Mouse (Mus musculus) olfactory bulb, adult 2 months (tissue): Measurements from ENCODE around the gene Socs1. TPM values are rescaled to one million over a fixed set of nuclear protein-coding genes. Genes with fewer than 3 reads are reported as not detected.

ENCODE experiments used
- H3K27ac ChIP-seq: fragments of 200-500 bp; 2 replicates; pipeline ENCODE4 v1.5.1; 2012; ENCODE audit warnings: low read depth, low read length; ENCODE audit not compliant: insufficient read depth
- H3K4me1 ChIP-seq: fragments of 200-500 bp; 2 replicates; pipeline ENCODE4 v1.6.1; 2012; ENCODE audit warnings: low read length; ENCODE audit not compliant: control insufficient read depth, insufficient read depth
- H3K4me3 ChIP-seq: fragments of 200-500 bp; 2 replicates; pipeline ENCODE4 v1.5.1; 2012; ENCODE audit warnings: mild to moderate bottlenecking, low read depth, low read length, moderate library complexity; ENCODE audit not compliant: insufficient read depth
- CTCF ChIP-seq: fragments of 200-500 bp; IDR thresholded peaks from 2 replicates; pipeline ENCODE4 v1.5.1; 2012; ENCODE audit warnings: low read depth, mild to moderate bottlenecking, low read length, moderate library complexity; ENCODE audit not compliant: insufficient read depth
- POLR2A ChIP-seq: fragments of 200-500 bp; IDR thresholded peaks from 2 replicates; pipeline ENCODE4 v1.6.1; 2012; ENCODE audit warnings: mild to moderate bottlenecking, low read depth, low read length, moderate library complexity; ENCODE audit not compliant: insufficient read depth
- WGBS: fragments of 180-500 bp; shearing (Covaris S2); methylation state at CpG from one replicate; pipeline ENCODE4 v1.1.7; 2018; 5-methylcytosine and 5-hydroxymethylcytosine counted together
- polyA plus RNA-seq: library from polyadenylated mRNA; stranded (reverse); fragments of >200 nt; gene quantifications from 2 replicates; pipeline ENCODE4 v1.2.4, GENCODE M21; 2012; ENCODE audit warnings: low replicate concordance; ENCODE audit not compliant: missing spikeins, insufficient read depth, insufficient read length

The Socs1 gene
- polyA plus RNA-seq, 1 experiment, result not detected

- Histone ChIP-seq H3K4me1 (peaks cover 7% of the 10 kb centered on the region), H3K27ac (no peak overlapping the region), H3K4me3 (no peak overlapping the region)
- 60% methylated on average over 4 of the region's 4 CpGs for WGBS
- TF ChIP-seq CTCF (no peak), POLR2A (no peak)
Measured at GRCm38 (mm10) chr16:10770531-10771325, 14.6 kb downstream of the Socs1 start.

GRCm38 (mm10) chr16:10769661-10770060 is 15.7 kb downstream of the Socs1 start:
- TF ChIP-seq POLR2A (no peak), CTCF (no peak)
- no peak overlapping the region for H3K4me3 ChIP-seq
- WGBS, result 49% methylated on average over 2 of the region's 2 CpGs
- H3K4me1 ChIP-seq, result peaks cover 7% of the 10 kb centered on the region
- no peak overlapping the region for H3K27ac ChIP-seq

GRCm38 (mm10) chr16:10768821-10769220 is 16.5 kb downstream of the Socs1 start:
- 76% methylated on average over 9 of the region's 9 CpGs for WGBS
- TF ChIP-seq POLR2A (no peak), CTCF (no peak)

GRCm38 (mm10) chr16:10767158-10767557 is 18.2 kb downstream of the Socs1 start:
- TF ChIP-seq CTCF (no peak), POLR2A (no peak)
- Histone ChIP-seq H3K4me3 (no peak overlapping the region), H3K27ac (no peak overlapping the region), H3K4me1 (peaks cover 7% of the 10 kb centered on the region)
- WGBS, result 31% methylated on average over 4 of the region's 4 CpGs

More at GRCm38 (mm10) chr16:10768821-10769220, 16.5 kb downstream of the Socs1 start:
- no peak overlapping the region for H3K27ac ChIP-seq
- H3K4me3 ChIP-seq, result no peak overlapping the region
- H3K4me1 ChIP-seq, result peaks cover 7% of the 10 kb centered on the region

- Histone ChIP-seq H3K4me1 (peaks cover 5% of the 10 kb centered on the region; the same call in 1 of the 2 replicates), H3K4me3 (no peak overlapping the region), H3K27ac (no peak overlapping the region)
- WGBS, result 63% methylated on average over 2 of the region's 2 CpGs
- no peak for TF ChIP-seq POLR2A
Measured at GRCm38 (mm10) chr16:10764323-10764722, 21.0 kb downstream of the Socs1 start.

- TF ChIP-seq POLR2A (no peak), CTCF (no peak)
- Histone ChIP-seq H3K4me3 (no peak overlapping the region), H3K27ac (no peak overlapping the region), H3K4me1 (peaks cover 5% of the 10 kb centered on the region; the same call in 1 of the 2 replicates)
- WGBS, result 76% methylated on average over 6 of the region's 6 CpGs
Measured at GRCm38 (mm10) chr16:10763540-10764264, 21.6 kb downstream of the Socs1 start.

GRCm38 (mm10) chr16:10762569-10763180 is 22.7 kb downstream of the Socs1 start:
- Histone ChIP-seq H3K4me3 (no peak overlapping the region), H3K4me1 (peaks cover 5% of the 10 kb centered on the region; the same call in 1 of the 2 replicates), H3K27ac (no peak overlapping the region)
- TF ChIP-seq POLR2A, result no peak
- no peak for TF ChIP-seq CTCF
- 68% methylated on average over 5 of the region's 5 CpGs for WGBS

- 85% methylated on average over 8 of the region's 8 CpGs for WGBS
- no peak overlapping the region for H3K4me3 ChIP-seq
- no peak overlapping the region for H3K27ac ChIP-seq
- no peak for TF ChIP-seq POLR2A
- TF ChIP-seq CTCF, result no peak
- H3K4me1 ChIP-seq, result peaks cover 5% of the 10 kb centered on the region; the same call in 1 of the 2 replicates
Measured at GRCm38 (mm10) chr16:10761182-10761581, 24.2 kb downstream of the Socs1 start.

GRCm38 (mm10) chr16:10756168-10756567 is 29.2 kb downstream of the Socs1 start:
- H3K4me3 ChIP-seq, result no peak overlapping the region
- 71% methylated on average over 6 of the region's 6 CpGs for WGBS
- TF ChIP-seq CTCF (no peak), POLR2A (no peak)
- peaks cover 3% of the 10 kb centered on the region; the same call in 1 of the 2 replicates for H3K4me1 ChIP-seq
- no peak overlapping the region for H3K27ac ChIP-seq
